Mouse (Mus musculus) ES-E14 (cell line): ENCODE results near the gene Nfib.

Experiments used
- CHD2 ChIP-seq: IDR thresholded peaks from 2 replicates; pipeline ENCODE4 v1.6.1; 2014; ENCODE audit warnings: mild to moderate bottlenecking, low read depth, low read length, inconsistent platforms
- HCFC1 ChIP-seq: IDR thresholded peaks from 2 replicates; pipeline ENCODE4 v1.6.1; 2012; ENCODE audit warnings: low read length, inconsistent platforms, borderline replicate concordance; ENCODE audit not compliant: insufficient read depth
- MAFK ChIP-seq: IDR thresholded peaks from 2 replicates; pipeline ENCODE4 v1.6.1; 2014; ENCODE audit warnings: mild to moderate bottlenecking, low read depth, low read length, inconsistent platforms; ENCODE audit not compliant: insufficient read depth
- ZC3H11A ChIP-seq: IDR thresholded peaks from 2 replicates; pipeline ENCODE4 v1.6.1; 2012; ENCODE audit warnings: low read depth, mild to moderate bottlenecking, inconsistent platforms, low read length, borderline replicate concordance
- ZNF384 ChIP-seq: IDR thresholded peaks from 2 replicates; pipeline ENCODE4 v1.6.1; 2012; ENCODE audit warnings: low read depth, low read length, inconsistent platforms

DNA sequence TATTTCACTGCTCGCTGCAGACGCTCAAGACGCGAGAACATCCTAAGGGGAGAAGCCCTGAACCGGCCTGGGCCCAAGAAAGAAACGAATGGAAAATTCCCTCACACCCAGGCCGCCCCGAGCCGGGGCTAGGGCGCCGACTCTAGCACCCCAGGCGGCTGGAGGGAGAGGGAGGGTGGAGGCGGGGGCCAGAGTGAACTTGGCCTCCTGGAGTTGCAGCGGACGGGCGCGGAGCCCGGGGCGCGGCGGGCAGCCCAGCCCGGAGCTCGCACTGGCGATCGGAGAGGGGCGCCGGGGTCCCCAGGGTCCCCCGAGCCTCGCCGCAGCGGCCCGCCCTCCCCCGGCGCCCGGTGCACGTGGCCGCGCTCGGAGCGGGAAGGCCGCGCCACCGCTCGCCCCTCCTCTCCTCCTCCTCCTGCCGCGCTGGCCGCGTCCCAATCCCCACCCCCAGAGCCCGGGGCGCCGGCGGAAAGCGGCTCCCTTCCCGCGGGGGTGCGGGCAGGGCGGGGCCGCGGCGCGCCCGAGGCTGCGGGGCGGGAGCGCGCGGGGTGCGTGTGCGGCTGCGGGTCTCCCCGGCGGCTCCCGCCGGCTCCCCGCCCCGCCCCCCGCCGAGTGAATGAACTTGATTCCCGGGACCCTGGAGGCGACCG lies 199.3 kb downstream of the Nfib start:
- TF ChIP-seq ZNF384 (no peak), MAFK (no peak), CHD2 (no peak), ZC3H11A (no peak), HCFC1 (no peak)
